Mouse (Mus musculus): ENCODE data around the gene Tcl1b4. TPM values are rescaled to one million over a fixed set of nuclear protein-coding genes. Genes with fewer than 3 reads are reported as not detected.

Tcl1b4 gene
- total RNA-seq, 2 experiments from 2014 or later: not detected

DNA sequence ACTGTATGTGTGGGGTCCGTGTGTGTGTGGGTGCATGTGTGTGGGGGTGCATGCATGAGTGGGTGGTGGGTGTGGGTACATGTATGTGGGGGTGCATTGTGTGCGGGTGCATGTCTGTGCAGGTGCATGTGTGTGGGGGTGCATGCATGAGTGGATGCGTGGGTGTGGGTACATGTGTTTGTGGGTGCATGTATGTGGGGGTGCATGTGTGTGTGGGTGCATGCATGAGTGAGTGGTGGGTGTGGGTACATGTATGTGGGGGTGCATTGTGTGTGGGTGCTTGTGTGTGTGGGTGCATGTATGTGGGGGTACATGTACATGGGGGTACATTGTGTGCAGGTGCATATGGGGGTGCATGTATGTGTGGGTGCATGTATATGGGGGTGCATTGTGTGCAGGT, 52.0 kb downstream of the Tcl1b4 start:
- DNase-seq: no peak

Other genes with a start within 250 kb of the Tcl1b4 start
- 1 to 10 TPM; 1.3 to 2.0 TPM for gene Syne3, start 192.1 kb upstream of the Tcl1b4 start, total RNA-seq (2021)
- gene Glrx5, start 169.3 kb upstream of the Tcl1b4 start, total RNA-seq (2021): 10 to 100 TPM; 45.6 to 45.9 TPM
- not detected for gene Tcl1b2, start 55.9 kb upstream of the Tcl1b4 start, total RNA-seq (2021)
- not detected for gene Tcl1b1, start 42.3 kb upstream of the Tcl1b4 start, total RNA-seq (2021)
- not detected for gene Tcl1b5, start 25.6 kb upstream of the Tcl1b4 start, total RNA-seq (2021)
- gene Tcl1b3, start 10.9 kb upstream of the Tcl1b4 start, total RNA-seq (2021): not detected
- gene Tcl1, start 20.8 kb downstream of the Tcl1b4 start, total RNA-seq (2021): not detected
- 10 to 100 TPM; 17.2 to 19.7 TPM for gene Tunar, start 131.9 kb downstream of the Tcl1b4 start, total RNA-seq (2021)

All from layer of hippocampus, postnatal 36 days (tissue).